Mouse (Mus musculus) stomach, postnatal 0 days (tissue): ENCODE data around the gene Osm. TPM values are rescaled to one million over a fixed set of nuclear protein-coding genes. Genes with fewer than 3 reads are reported as not detected.

Experiments
- ATAC-seq: fragments of 200-750 bp; cut with Nextera tagmentation; 2 replicates; pipeline ENCODE4 v1.8.0; 2017; ENCODE audit not compliant: low FRiP score, low TSS enrichment
- DNase-seq: peaks from one replicate; pipeline ENCODE4 v3.0.0-alpha.2; 2016; ENCODE audit warnings: low spot score
- H3K27ac ChIP-seq: fragments of 300-500 bp; sonication (generic); replicated peaks from 2 replicates; pipeline ENCODE4 v1.5.1; 2014; ENCODE audit warnings: mild to moderate bottlenecking, control low read depth
- H3K27me3 ChIP-seq: fragments of 300-500 bp; sonication (generic); 2 replicates; pipeline ENCODE4 v1.6.1; 2014; ENCODE audit warnings: low read length; ENCODE audit not compliant: control insufficient read depth, insufficient read depth
- H3K36me3 ChIP-seq: fragments of 300-500 bp; sonication (generic); 2 replicates; pipeline ENCODE4 v1.6.1; 2014; ENCODE audit warnings: low read length, mixed read lengths; ENCODE audit not compliant: control insufficient read depth, insufficient read depth
- H3K4me1 ChIP-seq: fragments of 300-500 bp; sonication (generic); replicated peaks from 2 replicates; pipeline ENCODE4 v1.6.1; 2014; ENCODE audit warnings: antibody characterized with exemption; ENCODE audit not compliant: control insufficient read depth, insufficient read depth
- H3K4me2 ChIP-seq: fragments of 300-500 bp; sonication (generic); replicated peaks from 2 replicates; pipeline ENCODE4 v1.6.1; 2014; ENCODE audit warnings: low read depth, mild to moderate bottlenecking, control low read depth, moderate library complexity
- H3K4me3 ChIP-seq: fragments of 300-500 bp; sonication (generic); 2 replicates; pipeline ENCODE4 v1.5.1; 2014; ENCODE audit warnings: low read depth, low read length, control low read depth
- H3K9ac ChIP-seq: fragments of 300-500 bp; sonication (generic); 2 replicates; pipeline ENCODE4 v1.6.1; 2014; ENCODE audit warnings: mild to moderate bottlenecking, low read length, control low read depth, mixed read lengths
- H3K9me3 ChIP-seq: fragments of 300-500 bp; sonication (generic); 2 replicates; pipeline ENCODE4 v1.6.1; 2016; ENCODE audit warnings: low read length; ENCODE audit not compliant: control insufficient read depth
- CTCF ChIP-seq: IDR thresholded peaks from 2 replicates; pipeline ENCODE4 v1.5.1; 2016; ENCODE audit warnings: antibody characterized with exemption, low read depth, mild to moderate bottlenecking, moderate library complexity
- EP300 ChIP-seq: optimal IDR thresholded peaks from 2 replicates; pipeline ENCODE3; 2016; ENCODE audit warnings: antibody characterized with exemption
- WGBS: fragments of 180-500 bp; shearing (Covaris S2); extraction: QIAGEN DNeasy Blood & Tissue Kit; methylation state at CpG from one replicate; pipeline ENCODE4 v1.1.7; 2014; 5-methylcytosine and 5-hydroxymethylcytosine counted together
- polyA plus RNA-seq: library from polyadenylated mRNA; unstranded; fragments of >200 nt; fragmentation: Nextera tagmentation; extraction: Ambion mirVana; gene quantifications from 2 replicates; pipeline ENCODE4 v1.2.1, GENCODE M21; 2015

Osm gene
- polyA plus RNA-seq, 1 experiment from 2014 or later, result 0.05 TPM

DNA sequence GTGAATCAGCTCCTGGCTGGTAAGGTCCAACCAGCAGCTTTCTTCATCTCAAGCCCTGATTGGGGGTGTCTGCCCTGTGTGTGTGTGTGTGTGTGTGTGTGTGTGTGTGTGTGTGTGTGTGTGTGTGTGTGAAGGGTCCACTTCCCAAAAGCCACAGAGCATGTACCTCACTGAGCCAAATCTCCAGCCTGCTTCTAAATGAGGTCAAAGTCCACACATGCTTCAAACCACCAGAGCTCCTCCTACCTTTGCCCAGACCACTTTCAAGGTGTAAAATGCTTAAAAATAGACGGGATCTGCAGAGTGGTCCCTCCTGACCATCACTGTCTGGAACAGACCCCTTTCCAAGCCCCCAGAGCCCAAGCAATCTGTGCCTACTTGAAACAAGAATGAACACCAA, 27.1 kb downstream of the Osm start:
- H3K9ac ChIP-seq, result no peak overlapping the region
- H3K9me3 ChIP-seq, result no peaks in the 10 kb centered on the region
- ATAC-seq, result no peak
- no peak overlapping the region for H3K4me2 ChIP-seq
- no peak for TF ChIP-seq CTCF
- TF ChIP-seq EP300, result no peak
- no peaks in the 10 kb centered on the region; the same call in 1 of the 2 replicates for H3K27me3 ChIP-seq
- H3K27ac ChIP-seq, result peak overlapping the region; percentile 56; the same call in 1 of the 2 replicates
- 30% methylated on average over 1 of the region's 1 CpGs for WGBS
- peaks cover 21% of the 10 kb centered on the region for H3K4me1 ChIP-seq
- no peak for DNase-seq
- H3K36me3 ChIP-seq, result no peaks in the 10 kb centered on the region
- no peak overlapping the region for H3K4me3 ChIP-seq

DNA sequence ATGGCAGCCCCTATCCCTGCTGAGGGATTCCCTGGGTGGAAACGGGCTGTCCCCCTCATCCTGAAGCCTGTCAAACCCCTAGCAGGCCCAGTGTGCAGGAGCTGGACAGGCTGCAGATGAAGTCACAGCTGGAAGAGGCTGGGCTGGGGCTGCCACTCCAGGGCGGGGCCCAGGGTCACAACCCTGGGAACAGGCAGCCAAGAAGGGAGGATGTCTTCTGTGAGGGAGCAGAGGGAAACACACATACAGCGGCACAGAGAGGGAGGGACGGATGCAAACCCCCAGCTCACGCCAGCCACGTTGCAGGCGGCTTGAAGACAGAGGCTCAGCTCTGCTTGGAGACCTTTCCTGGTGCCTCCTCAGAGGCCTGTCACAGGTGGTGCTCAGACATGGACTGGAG, 27.8 kb downstream of the Osm start:
- no peaks in the 10 kb centered on the region for H3K9me3 ChIP-seq
- no peaks in the 10 kb centered on the region for H3K36me3 ChIP-seq
- H3K27me3 ChIP-seq, result no peaks in the 10 kb centered on the region; the same call in 1 of the 2 replicates
- H3K4me1 ChIP-seq, result peaks cover 21% of the 10 kb centered on the region
- ATAC-seq (peak; percentile 30), DNase-seq (peak; percentile 61)
- no peak overlapping the region for H3K9ac ChIP-seq
- 39% methylated on average over 7 of the region's 7 CpGs for WGBS
- no peak overlapping the region for H3K4me2 ChIP-seq
- no peak overlapping the region for H3K4me3 ChIP-seq
- peak overlapping the region; percentile 56 for H3K27ac ChIP-seq
- TF ChIP-seq EP300, result no peak

DNA sequence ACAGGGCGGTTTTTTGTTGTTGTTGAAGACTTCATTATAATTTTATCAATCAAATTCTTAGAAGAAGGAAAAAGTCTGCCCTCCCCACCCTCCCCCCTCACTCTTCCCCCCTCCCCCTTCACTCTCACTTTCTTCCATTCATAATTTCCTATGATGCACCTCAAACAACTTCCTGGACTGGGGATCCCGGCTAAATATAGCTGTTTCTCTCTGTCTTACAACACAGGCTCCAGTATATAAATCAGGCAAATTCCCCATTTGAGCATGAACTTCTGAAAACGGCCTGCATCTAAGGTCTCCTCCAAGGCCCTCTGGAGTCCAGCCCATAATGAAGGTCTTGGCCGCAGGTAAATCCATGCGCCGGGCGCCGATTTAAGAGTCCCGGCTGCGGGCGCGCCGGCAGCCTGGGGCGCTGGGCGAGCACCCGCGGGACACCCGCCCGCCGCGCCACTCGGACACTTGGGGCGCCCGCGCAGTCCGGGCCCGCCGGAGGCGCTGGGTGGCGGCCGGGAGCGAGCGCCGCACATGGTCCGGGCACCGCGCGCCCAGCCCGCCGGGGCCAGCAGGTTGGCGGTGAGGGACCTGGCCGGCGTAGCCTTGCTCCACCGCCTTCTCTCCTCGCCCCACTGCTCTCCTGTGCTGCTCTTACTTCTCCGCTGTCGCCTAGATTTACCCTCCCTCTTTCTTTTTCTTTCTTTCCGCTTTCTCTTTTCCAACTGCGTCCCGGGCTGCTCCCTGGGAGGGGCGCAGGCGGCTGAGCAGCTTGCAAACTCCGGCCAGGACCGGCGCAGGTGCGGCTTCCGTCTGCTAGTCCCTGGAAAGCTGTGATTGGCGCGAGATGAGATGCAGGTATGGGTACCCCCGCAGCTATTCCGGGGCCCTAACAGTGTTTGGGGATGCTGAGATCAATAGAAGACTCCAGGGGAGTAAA, 30.3 kb downstream of the Osm start:
- peak; percentile 79 for DNase-seq
- under 1% methylated on average over 58 of the region's 61 CpGs for WGBS

DNA sequence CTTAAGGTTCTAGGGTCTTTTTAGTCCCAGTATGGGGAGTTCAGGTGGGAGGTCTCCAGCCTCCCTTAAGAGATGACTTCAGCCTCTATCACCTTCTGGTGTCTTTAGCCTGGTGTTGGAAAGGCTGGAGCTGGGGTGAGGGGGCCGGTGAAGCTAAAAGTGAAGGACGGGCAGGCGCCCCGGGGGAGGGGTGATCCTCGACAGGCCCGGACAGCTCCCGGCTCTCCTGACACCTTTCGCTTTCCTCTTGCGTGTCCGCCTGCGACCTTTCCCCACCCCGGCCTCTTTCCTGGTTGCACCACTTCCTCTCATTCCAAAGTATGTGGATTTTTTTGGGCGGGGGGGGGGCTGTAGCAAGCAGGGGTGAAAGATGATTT, 31.0 kb downstream of the Osm start:
- TF ChIP-seq EP300 (no peak), CTCF (no peak)
- H3K9ac ChIP-seq, result peak overlapping the region; percentile 75
- WGBS, result 5% methylated on average over 13 of the region's 13 CpGs

More for the DNA sequence above, 30.3 kb downstream of the Osm start:
- Histone ChIP-seq H3K27ac (peak overlapping the region; percentile 85), H3K9ac (peak overlapping the region; percentile 75), H3K4me1 (peaks cover 16% of the 10 kb centered on the region; the same call in 1 of the 2 replicates), H3K9me3 (no peaks in the 10 kb centered on the region), H3K27me3 (no peaks in the 10 kb centered on the region; the same call in 1 of the 2 replicates), H3K36me3 (no peaks in the 10 kb centered on the region), H3K4me2 (peak overlapping the region; percentile 87), H3K4me3 (peak overlapping the region; percentile 66)
- peak; percentile 79 for ATAC-seq
- TF ChIP-seq EP300 (no peak), CTCF (peak; percentile 20; the same call in 1 of the 2 replicates)

DNA sequence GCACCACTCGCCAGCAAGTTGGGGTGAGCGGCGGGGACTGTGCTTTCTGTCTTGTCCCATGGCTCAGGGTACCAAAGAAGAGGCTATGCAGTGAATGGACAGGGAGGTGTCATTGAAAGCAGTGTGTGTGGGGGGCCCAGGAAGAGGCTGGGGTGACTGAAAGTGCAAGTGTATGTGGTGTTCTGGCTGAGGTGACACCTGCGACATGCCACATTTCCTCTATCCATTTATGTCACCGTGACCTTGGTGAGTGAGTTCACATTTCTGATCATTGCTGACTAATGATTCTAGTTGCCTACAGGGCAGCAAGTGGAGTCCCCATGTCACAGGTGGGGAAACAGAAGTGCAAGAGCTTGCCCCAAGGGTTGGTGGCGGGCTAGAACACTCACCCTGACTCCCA, 32.3 kb downstream of the Osm start:
- Histone ChIP-seq H3K36me3 (no peaks in the 10 kb centered on the region), H3K9me3 (no peaks in the 10 kb centered on the region), H3K27me3 (no peaks in the 10 kb centered on the region; the same call in 1 of the 2 replicates), H3K27ac (no peak overlapping the region), H3K4me3 (no peak overlapping the region), H3K9ac (no peak overlapping the region), H3K4me1 (peaks cover 12% of the 10 kb centered on the region; the same call in 1 of the 2 replicates), H3K4me2 (no peak overlapping the region)
- no peak for ATAC-seq
- DNase-seq, result no peak
- WGBS, result 94% methylated on average over 6 of the region's 6 CpGs
- no peak for TF ChIP-seq EP300
- TF ChIP-seq CTCF, result no peak

More for the DNA sequence above, 31.0 kb downstream of the Osm start:
- no peaks in the 10 kb centered on the region for H3K9me3 ChIP-seq
- DNase-seq (no peak), ATAC-seq (no peak)
- H3K4me2 ChIP-seq, result peak overlapping the region; percentile 87
- H3K27me3 ChIP-seq, result no peaks in the 10 kb centered on the region; the same call in 1 of the 2 replicates
- H3K36me3 ChIP-seq, result no peaks in the 10 kb centered on the region
- H3K4me3 ChIP-seq, result peak overlapping the region; percentile 66
- peaks cover 15% of the 10 kb centered on the region; the same call in 1 of the 2 replicates for H3K4me1 ChIP-seq
- H3K27ac ChIP-seq, result no peak overlapping the region; the same call in 1 of the 2 replicates
